Mouse (Mus musculus): ENCODE results near the gene Cnot10. TPM values are rescaled to one million over a fixed set of nuclear protein-coding genes. Genes with fewer than 3 reads are reported as not detected.

Gene Cnot10
- polyA plus RNA-seq, 1 experiment = 32.7 TPM

DNA sequence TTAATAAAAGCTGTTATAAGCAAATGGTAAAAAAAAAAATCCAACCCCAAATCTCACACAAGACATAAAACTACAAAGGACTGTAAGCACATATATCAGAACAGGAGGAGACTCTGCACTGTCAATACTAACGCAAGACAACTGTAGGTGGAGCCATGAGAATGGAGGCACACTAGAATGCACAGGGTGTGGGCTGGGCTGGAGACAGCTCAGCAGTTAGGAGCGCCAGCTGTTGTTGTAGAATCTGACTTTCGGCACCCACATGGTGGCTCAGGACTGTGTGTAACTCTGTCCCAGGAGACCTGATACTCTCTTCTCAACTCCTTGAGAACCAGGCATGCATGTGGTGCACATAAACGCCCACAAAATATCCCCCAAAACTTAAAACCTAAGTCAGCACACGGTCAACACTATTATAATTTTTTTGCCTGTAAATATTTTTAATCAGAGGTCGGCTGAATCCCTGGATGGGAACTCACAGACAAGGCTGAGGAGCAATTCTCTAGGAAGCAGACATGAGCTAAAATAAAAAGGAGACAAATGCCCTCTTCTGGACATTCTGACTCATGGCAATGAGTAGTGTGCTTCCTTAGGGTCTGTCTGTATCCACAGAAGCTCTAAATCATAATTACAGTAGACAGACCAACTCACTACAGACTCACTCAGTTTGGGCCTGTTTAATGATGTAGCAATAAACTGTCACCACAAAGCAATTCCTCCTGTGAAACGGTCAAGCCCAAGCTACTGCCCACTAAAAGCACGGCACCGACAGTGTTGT lies 25.6 kb downstream of the Cnot10 start:
- no peaks in the 10 kb centered on the region for H3K79me3 ChIP-seq (ENCODE audit: low read depth)
- H3K27me3 ChIP-seq (ENCODE audit: control insufficient read depth, insufficient read depth, insufficient read length) = no peaks in the 10 kb centered on the region
- H3K79me2 ChIP-seq (ENCODE audit: control insufficient read depth, insufficient read depth) = no peaks in the 10 kb centered on the region
- peaks cover 13% of the 10 kb centered on the region for H3K36me3 ChIP-seq (ENCODE audit: control insufficient read depth, insufficient read depth)
- TF ChIP-seq MAX (IDR thresholded peaks at IDR 0.05) (no peak), FOSL1 (IDR thresholded peaks at IDR 0.05; ENCODE audit: insufficient read depth, low read length, poor library complexity, severe bottlenecking) (no peak), CTCF (IDR thresholded peaks at IDR 0.05; ENCODE audit: control insufficient read depth, insufficient read depth, insufficient read length) (no peak), USF1 (IDR thresholded peaks at IDR 0.05; ENCODE audit: low read depth) (no peak), MYOD1 (IDR thresholded peaks at IDR 0.05; ENCODE audit: control insufficient read depth, insufficient read length, low read depth) (no peak), MYOG (IDR thresholded peaks at IDR 0.05; ENCODE audit: control insufficient read depth, extremely low read depth, insufficient read length) (no peak), CEBPB (IDR thresholded peaks at IDR 0.05; ENCODE audit: low read depth) (no peak)
- H3ac ChIP-seq (ENCODE audit: control insufficient read depth, insufficient read length, low read depth) = no peak overlapping the region
- no peak overlapping the region for H3K4me3 ChIP-seq (ENCODE audit: insufficient read depth, poor library complexity, severe bottlenecking)

DNA sequence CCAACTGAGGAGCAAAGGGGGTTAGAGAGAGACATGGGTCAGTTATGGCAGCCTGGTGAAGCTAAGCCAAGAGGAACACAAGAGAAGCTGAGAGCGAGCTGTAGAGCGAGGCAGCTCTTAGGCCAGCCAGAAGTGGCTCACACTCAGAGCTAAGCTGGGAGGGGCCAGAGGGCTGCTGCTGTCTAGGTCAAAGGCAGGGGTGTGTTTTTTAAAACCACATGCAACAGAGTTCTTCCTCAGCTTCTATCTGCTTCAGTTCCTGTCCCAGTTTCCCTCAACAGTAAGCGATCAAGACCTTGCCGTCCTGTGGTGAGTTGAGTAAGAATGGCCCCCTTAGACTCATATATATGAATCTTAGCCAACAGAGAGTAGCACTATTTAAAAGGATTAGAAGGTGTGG lies 27.0 kb downstream of the Cnot10 start:
- Histone ChIP-seq H3ac (ENCODE audit: control insufficient read depth, insufficient read length, low read depth) (no peak overlapping the region), H3K79me2 (ENCODE audit: control insufficient read depth, insufficient read depth) (no peaks in the 10 kb centered on the region), H3K36me3 (ENCODE audit: control insufficient read depth, insufficient read depth) (peaks cover 6% of the 10 kb centered on the region), H3K79me3 (ENCODE audit: low read depth) (no peaks in the 10 kb centered on the region), H3K4me3 (ENCODE audit: insufficient read depth, poor library complexity, severe bottlenecking) (no peak overlapping the region), H3K27me3 (ENCODE audit: control insufficient read depth, insufficient read depth, insufficient read length) (no peaks in the 10 kb centered on the region)
- TF ChIP-seq MYOD1 (IDR thresholded peaks at IDR 0.05; ENCODE audit: control insufficient read depth, insufficient read length, low read depth) (no peak), MAX (IDR thresholded peaks at IDR 0.05) (no peak), CEBPB (IDR thresholded peaks at IDR 0.05; ENCODE audit: low read depth) (no peak), USF1 (IDR thresholded peaks at IDR 0.05; ENCODE audit: low read depth) (no peak), CTCF (IDR thresholded peaks at IDR 0.05; ENCODE audit: control insufficient read depth, insufficient read depth, insufficient read length) (no peak), FOSL1 (IDR thresholded peaks at IDR 0.05; ENCODE audit: insufficient read depth, low read length, poor library complexity, severe bottlenecking) (no peak), MYOG (IDR thresholded peaks at IDR 0.05; ENCODE audit: control insufficient read depth, extremely low read depth, insufficient read length) (no peak)

DNA sequence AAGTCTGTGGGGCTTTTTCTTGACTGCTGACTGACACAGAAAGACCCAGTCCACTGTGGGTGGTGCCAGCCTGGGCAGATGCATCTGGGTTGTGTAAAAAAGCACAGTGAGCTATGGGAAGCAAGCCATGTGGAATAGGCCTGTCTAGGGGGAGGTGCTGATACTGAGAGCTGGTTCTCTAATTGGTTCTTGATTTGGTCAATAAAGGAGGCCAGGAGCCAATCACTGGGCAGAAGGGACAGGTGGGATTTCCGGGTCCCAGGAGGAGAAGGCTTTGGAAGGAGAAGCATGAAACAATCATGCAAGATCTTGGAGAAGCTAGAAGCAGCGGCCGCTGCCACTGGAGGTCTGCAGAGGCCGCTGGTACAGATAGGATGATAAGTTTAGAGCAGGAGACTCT lies 27.4 kb downstream of the Cnot10 start:
- no peaks in the 10 kb centered on the region for H3K79me2 ChIP-seq (ENCODE audit: control insufficient read depth, insufficient read depth)
- H3K36me3 ChIP-seq (ENCODE audit: control insufficient read depth, insufficient read depth) = peaks cover 1% of the 10 kb centered on the region
- H3ac ChIP-seq (ENCODE audit: control insufficient read depth, insufficient read length, low read depth) = no peak overlapping the region
- no peaks in the 10 kb centered on the region for H3K79me3 ChIP-seq (ENCODE audit: low read depth)
- TF ChIP-seq CEBPB (IDR thresholded peaks at IDR 0.05; ENCODE audit: low read depth) (no peak), MYOG (IDR thresholded peaks at IDR 0.05; ENCODE audit: control insufficient read depth, extremely low read depth, insufficient read length) (no peak), CTCF (IDR thresholded peaks at IDR 0.05; ENCODE audit: control insufficient read depth, insufficient read depth, insufficient read length) (no peak), MAX (IDR thresholded peaks at IDR 0.05) (no peak), USF1 (IDR thresholded peaks at IDR 0.05; ENCODE audit: low read depth) (no peak), FOSL1 (IDR thresholded peaks at IDR 0.05; ENCODE audit: insufficient read depth, low read length, poor library complexity, severe bottlenecking) (no peak), MYOD1 (IDR thresholded peaks at IDR 0.05; ENCODE audit: control insufficient read depth, insufficient read length, low read depth) (no peak)
- H3K4me3 ChIP-seq (ENCODE audit: insufficient read depth, poor library complexity, severe bottlenecking) = no peak overlapping the region
- no peaks in the 10 kb centered on the region for H3K27me3 ChIP-seq (ENCODE audit: control insufficient read depth, insufficient read depth, insufficient read length)

DNA sequence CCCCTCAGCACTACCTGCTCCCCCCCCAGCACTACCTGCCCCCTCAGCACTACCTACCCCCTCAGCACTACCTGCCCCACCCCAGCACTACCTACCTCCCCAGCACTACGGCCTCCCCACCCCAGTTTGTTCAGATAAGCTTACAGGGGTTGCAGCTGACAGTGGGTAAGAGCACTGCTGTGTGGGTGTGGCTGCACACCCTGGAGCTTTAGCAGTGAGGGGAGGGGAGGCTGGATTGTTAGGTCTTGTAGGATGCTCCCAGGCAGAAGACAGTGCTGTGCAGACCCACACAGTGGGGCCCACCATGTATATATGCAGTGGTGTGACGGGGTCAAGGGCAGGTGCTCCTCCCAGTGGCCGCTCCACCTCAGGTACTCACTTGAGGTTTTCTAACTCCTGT lies 29.7 kb downstream of the Cnot10 start:
- peaks cover under 1% of the 10 kb centered on the region for H3K36me3 ChIP-seq (ENCODE audit: control insufficient read depth, insufficient read depth)
- no peaks in the 10 kb centered on the region for H3K79me2 ChIP-seq (ENCODE audit: control insufficient read depth, insufficient read depth)
- no peak overlapping the region for H3ac ChIP-seq (ENCODE audit: control insufficient read depth, insufficient read length, low read depth)
- H3K79me3 ChIP-seq (ENCODE audit: low read depth) = no peaks in the 10 kb centered on the region
- no peaks in the 10 kb centered on the region for H3K27me3 ChIP-seq (ENCODE audit: control insufficient read depth, insufficient read depth, insufficient read length)
- TF ChIP-seq CEBPB (IDR thresholded peaks at IDR 0.05; ENCODE audit: low read depth) = no peak
- no peak for TF ChIP-seq FOSL1 (IDR thresholded peaks at IDR 0.05; ENCODE audit: insufficient read depth, low read length, poor library complexity, severe bottlenecking)
- no peak for TF ChIP-seq CTCF (IDR thresholded peaks at IDR 0.05; ENCODE audit: control insufficient read depth, insufficient read depth, insufficient read length)
- no peak for TF ChIP-seq MYOG (IDR thresholded peaks at IDR 0.05; ENCODE audit: control insufficient read depth, extremely low read depth, insufficient read length)
- no peak for TF ChIP-seq USF1 (IDR thresholded peaks at IDR 0.05; ENCODE audit: low read depth)
- no peak for TF ChIP-seq MAX (IDR thresholded peaks at IDR 0.05)
- TF ChIP-seq MYOD1 (IDR thresholded peaks at IDR 0.05; ENCODE audit: control insufficient read depth, insufficient read length, low read depth) = no peak
- no peak overlapping the region for H3K4me3 ChIP-seq (ENCODE audit: insufficient read depth, poor library complexity, severe bottlenecking)

DNA sequence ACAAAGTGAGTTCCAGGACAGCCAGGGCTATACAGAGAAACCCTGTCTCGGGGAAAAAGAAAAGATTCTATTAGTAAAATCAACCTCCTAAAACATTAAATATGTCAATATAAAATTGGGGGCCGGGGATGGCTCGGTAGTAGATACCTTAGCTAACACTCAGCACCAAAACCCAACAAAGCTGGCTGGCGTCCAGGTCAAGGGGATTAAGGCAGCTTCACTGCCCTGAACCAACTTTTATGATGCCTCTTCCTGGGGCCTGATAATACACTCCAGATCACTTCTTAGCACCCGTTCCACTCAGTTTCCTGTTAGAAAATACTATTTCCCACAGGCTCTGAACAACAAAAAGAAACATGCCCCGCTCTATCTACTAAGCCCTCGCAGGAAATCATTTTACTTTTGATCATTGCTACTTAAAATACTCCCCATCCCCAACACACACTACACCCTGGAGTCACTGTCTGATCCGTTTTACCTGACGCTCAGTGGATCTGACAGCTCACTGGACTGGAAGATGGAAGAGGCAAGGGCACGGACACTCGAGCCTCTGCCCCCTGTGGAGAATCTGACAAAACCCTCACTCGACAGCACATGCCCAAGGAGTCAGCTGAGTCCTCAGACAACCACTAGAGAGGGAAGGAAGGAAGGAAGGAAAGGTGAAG lies 36.0 kb downstream of the Cnot10 start:
- Histone ChIP-seq H3K36me3 (ENCODE audit: control insufficient read depth, insufficient read depth) (peaks cover 14% of the 10 kb centered on the region), H3K27me3 (ENCODE audit: control insufficient read depth, insufficient read depth, insufficient read length) (no peaks in the 10 kb centered on the region), H3ac (ENCODE audit: control insufficient read depth, insufficient read length, low read depth) (no peak overlapping the region), H3K4me3 (ENCODE audit: insufficient read depth, poor library complexity, severe bottlenecking) (no peak overlapping the region), H3K79me2 (ENCODE audit: control insufficient read depth, insufficient read depth) (no peaks in the 10 kb centered on the region), H3K79me3 (ENCODE audit: low read depth) (no peaks in the 10 kb centered on the region)
- TF ChIP-seq USF1 (IDR thresholded peaks at IDR 0.05; ENCODE audit: low read depth) = no peak
- no peak for TF ChIP-seq FOSL1 (IDR thresholded peaks at IDR 0.05; ENCODE audit: insufficient read depth, low read length, poor library complexity, severe bottlenecking)
- no peak for TF ChIP-seq CEBPB (IDR thresholded peaks at IDR 0.05; ENCODE audit: low read depth)
- TF ChIP-seq MYOG (IDR thresholded peaks at IDR 0.05; ENCODE audit: control insufficient read depth, extremely low read depth, insufficient read length) = no peak
- no peak for TF ChIP-seq CTCF (IDR thresholded peaks at IDR 0.05; ENCODE audit: control insufficient read depth, insufficient read depth, insufficient read length)

Data from C2C12 (cell line).